Mouse (Mus musculus): Measurements from ENCODE around the gene Hist4h4. TPM values are rescaled to one million over a fixed set of nuclear protein-coding genes. Genes with fewer than 3 reads are reported as not detected.
A peak's percentile ranks its signal among the peaks of the same experiment; 100 is the strongest.

The Hist4h4 gene
- polyA plus RNA-seq, 1 experiment from 2014 or later, result 0.17 TPM

GRCm38 (mm10) chr6:136789391-136789971 lies 14.7 kb downstream of the Hist4h4 start:
- H3K9me3 ChIP-seq (replicated peaks; ENCODE audit: control insufficient read depth, low read length), result no peaks in the 10 kb centered on the region
- H3K36me3 ChIP-seq (ENCODE audit: control insufficient read depth, insufficient read depth, low read length), result no peaks in the 10 kb centered on the region
- no peaks in the 10 kb centered on the region for H3K27me3 ChIP-seq (ENCODE audit: control insufficient read depth, insufficient read depth, low read length)
- no peak overlapping the region for H3K27ac ChIP-seq (ENCODE audit: low read depth, low read length)
- 69% methylated on average over 5 of the region's 5 CpGs for WGBS (ENCODE audit: insufficient replicate concordance)
- H3K4me1 ChIP-seq (ENCODE audit: control insufficient read depth, insufficient read depth, low read length), result no peaks in the 10 kb centered on the region
- no peak overlapping the region for H3K4me2 ChIP-seq
- H3K9ac ChIP-seq (ENCODE audit: low read depth, low read length), result no peak overlapping the region
- no peak overlapping the region for H3K4me3 ChIP-seq (ENCODE audit: low read depth, low read length)
- no peak for ATAC-seq (replicated peaks; ENCODE audit: insufficient number of reproducible peaks, low FRiP score, low TSS enrichment)

GRCm38 (mm10) chr6:136782761-136783160 lies 21.5 kb downstream of the Hist4h4 start:
- no peaks in the 10 kb centered on the region for H3K4me1 ChIP-seq (ENCODE audit: control insufficient read depth, insufficient read depth, low read length)
- H3K9ac ChIP-seq (ENCODE audit: low read depth, low read length), result no peak overlapping the region
- H3K4me3 ChIP-seq (ENCODE audit: low read depth, low read length), result no peak overlapping the region
- H3K4me2 ChIP-seq, result no peak overlapping the region
- no peak overlapping the region for H3K27ac ChIP-seq (ENCODE audit: low read depth, low read length)
- no peaks in the 10 kb centered on the region for H3K36me3 ChIP-seq (ENCODE audit: control insufficient read depth, insufficient read depth, low read length)
- peaks cover 3% of the 10 kb centered on the region; the same call in 1 of the 2 replicates for H3K27me3 ChIP-seq (ENCODE audit: control insufficient read depth, insufficient read depth, low read length)
- H3K9me3 ChIP-seq (replicated peaks; ENCODE audit: control insufficient read depth, low read length), result no peaks in the 10 kb centered on the region
- no peak for ATAC-seq (replicated peaks; ENCODE audit: insufficient number of reproducible peaks, low FRiP score, low TSS enrichment)
- whole genome bisulfite sequencing (ENCODE audit: insufficient replicate concordance), result 82% methylated on average over 9 of the region's 9 CpGs

- no peak for ATAC-seq (replicated peaks; ENCODE audit: insufficient number of reproducible peaks, low FRiP score, low TSS enrichment)
- 76% methylated on average over 12 of the region's 12 CpGs for WGBS (ENCODE audit: insufficient replicate concordance)
- Histone ChIP-seq H3K9me3 (replicated peaks; ENCODE audit: control insufficient read depth, low read length) (no peaks in the 10 kb centered on the region), H3K9ac (ENCODE audit: low read depth, low read length) (no peak overlapping the region), H3K27ac (ENCODE audit: low read depth, low read length) (no peak overlapping the region), H3K4me2 (no peak overlapping the region), H3K4me3 (ENCODE audit: low read depth, low read length) (no peak overlapping the region), H3K27me3 (ENCODE audit: control insufficient read depth, insufficient read depth, low read length) (peaks cover 3% of the 10 kb centered on the region; the same call in 1 of the 2 replicates), H3K36me3 (ENCODE audit: control insufficient read depth, insufficient read depth, low read length) (no peaks in the 10 kb centered on the region), H3K4me1 (ENCODE audit: control insufficient read depth, insufficient read depth, low read length) (no peaks in the 10 kb centered on the region)
Measured at GRCm38 (mm10) chr6:136782146-136782545, 22.1 kb downstream of the Hist4h4 start.

DNA sequence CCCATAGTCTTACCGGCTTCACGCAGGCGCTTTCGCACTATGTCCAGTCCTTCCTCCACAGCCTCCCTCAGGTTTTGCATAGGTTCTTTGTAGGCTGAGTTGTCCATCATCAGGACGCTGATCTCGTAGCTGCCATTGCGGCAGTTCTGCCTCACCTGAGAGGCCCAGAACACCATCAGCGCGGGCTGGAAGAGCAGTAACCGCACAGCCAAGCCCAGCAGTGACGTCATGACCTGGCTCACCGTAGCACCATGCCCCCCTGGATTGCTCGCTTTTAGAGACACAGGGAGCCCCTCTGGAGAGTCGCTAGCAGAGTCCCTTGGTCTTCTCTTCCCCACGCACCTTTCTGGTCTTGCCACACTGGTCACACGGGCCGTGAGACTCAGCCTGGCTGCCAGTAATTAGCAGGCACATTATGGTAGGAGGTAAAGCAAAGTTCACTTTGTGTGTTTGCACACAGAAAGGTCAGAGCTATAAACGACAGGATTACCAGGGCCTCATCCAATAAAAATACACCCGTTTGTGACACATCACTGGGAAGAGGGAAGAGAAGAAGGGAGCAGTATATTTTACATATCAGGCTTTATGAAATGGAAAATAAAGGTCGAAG lies 22.7 kb downstream of the Hist4h4 start, which contains the start of gene Gucy2c:
Gene Gucy2c (minus strand): TSS at position 389 of the 610 bp plus-strand sequence.
- no peak within 1 kb of the TSS for H3K4me2 ChIP-seq
- no peak within 1 kb of the TSS for H3K27ac ChIP-seq (ENCODE audit: low read depth, low read length)
- 78% methylated on average over 20 of the region's 20 CpGs for WGBS (ENCODE audit: insufficient replicate concordance)
- H3K27me3 ChIP-seq (ENCODE audit: control insufficient read depth, insufficient read depth, low read length), result peaks cover 3% of the 10 kb centered on the region; the same call in 1 of the 2 replicates
- no peaks in the 10 kb centered on the region for H3K9me3 ChIP-seq (replicated peaks; ENCODE audit: control insufficient read depth, low read length)
- H3K4me3 ChIP-seq (ENCODE audit: low read depth, low read length), result no peak within 1 kb of the TSS
- no peak for ATAC-seq (replicated peaks; ENCODE audit: insufficient number of reproducible peaks, low FRiP score, low TSS enrichment)
- H3K36me3 ChIP-seq (ENCODE audit: control insufficient read depth, insufficient read depth, low read length), result no peaks in the 10 kb centered on the region
- no peak within 1 kb of the TSS for H3K9ac ChIP-seq (ENCODE audit: low read depth, low read length)
- H3K4me1 ChIP-seq (ENCODE audit: control insufficient read depth, insufficient read depth, low read length), result no peaks in the 10 kb centered on the region

DNA sequence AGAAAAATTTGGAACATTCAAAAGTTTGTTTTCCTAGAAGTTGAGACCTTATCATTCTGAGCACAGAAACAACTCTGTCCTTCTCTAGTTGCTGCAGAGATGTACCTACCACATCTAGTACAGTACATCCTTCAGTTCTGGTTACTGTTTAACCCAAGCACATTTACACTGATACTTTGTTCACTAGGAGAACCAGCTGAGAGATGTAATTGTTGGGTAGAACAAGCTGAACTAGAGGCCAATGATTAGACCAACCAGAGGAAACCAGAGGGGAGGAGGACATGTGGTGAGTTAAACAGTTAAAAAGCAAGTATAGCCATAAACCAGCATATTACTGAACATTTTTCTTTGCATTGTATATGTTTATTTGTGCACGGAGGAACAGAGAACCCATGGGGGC lies 27.8 kb downstream of the Hist4h4 start:
- no peak for ATAC-seq (replicated peaks; ENCODE audit: insufficient number of reproducible peaks, low FRiP score, low TSS enrichment)

DNA sequence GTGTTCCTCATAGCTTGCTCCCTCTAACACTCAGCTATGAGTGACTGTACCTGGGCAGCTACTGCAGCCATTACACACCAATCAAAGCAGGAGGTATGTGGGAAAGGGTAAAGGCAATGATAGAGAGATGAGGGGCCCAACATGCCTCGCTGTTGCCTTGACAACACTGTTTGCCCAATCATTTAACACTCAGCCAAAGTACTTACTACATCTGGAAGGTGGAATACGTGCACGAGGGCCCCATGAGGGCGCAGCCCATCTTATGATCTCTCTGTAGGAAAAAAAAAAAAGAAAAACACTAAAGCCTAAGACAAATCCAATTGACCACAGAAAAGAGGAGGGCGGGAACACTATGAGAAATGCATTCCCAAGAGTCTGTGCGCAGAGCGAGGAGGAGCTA lies 34.4 kb downstream of the Hist4h4 start:
- no peaks in the 10 kb centered on the region for H3K27me3 ChIP-seq (ENCODE audit: control insufficient read depth, insufficient read depth, low read length)
- H3K4me3 ChIP-seq (ENCODE audit: low read depth, low read length), result no peak overlapping the region
- H3K4me2 ChIP-seq, result no peak overlapping the region
- H3K9ac ChIP-seq (ENCODE audit: low read depth, low read length), result no peak overlapping the region
- no peaks in the 10 kb centered on the region for H3K4me1 ChIP-seq (ENCODE audit: control insufficient read depth, insufficient read depth, low read length)
- no peak for ATAC-seq (replicated peaks; ENCODE audit: insufficient number of reproducible peaks, low FRiP score, low TSS enrichment)
- no peaks in the 10 kb centered on the region for H3K9me3 ChIP-seq (replicated peaks; ENCODE audit: control insufficient read depth, low read length)
- H3K27ac ChIP-seq (ENCODE audit: low read depth, low read length), result no peak overlapping the region
- 77% methylated on average over 7 of the region's 7 CpGs for WGBS (ENCODE audit: insufficient replicate concordance)
- no peaks in the 10 kb centered on the region for H3K36me3 ChIP-seq (ENCODE audit: control insufficient read depth, insufficient read depth, low read length)

More for the DNA sequence above, 27.8 kb downstream of the Hist4h4 start:
- Histone ChIP-seq H3K4me3 (ENCODE audit: low read depth, low read length) (no peak overlapping the region), H3K27ac (ENCODE audit: low read depth, low read length) (no peak overlapping the region), H3K9me3 (replicated peaks; ENCODE audit: control insufficient read depth, low read length) (no peaks in the 10 kb centered on the region), H3K36me3 (ENCODE audit: control insufficient read depth, insufficient read depth, low read length) (no peaks in the 10 kb centered on the region), H3K27me3 (ENCODE audit: control insufficient read depth, insufficient read depth, low read length) (no peaks in the 10 kb centered on the region), H3K4me1 (ENCODE audit: control insufficient read depth, insufficient read depth, low read length) (no peaks in the 10 kb centered on the region), H3K9ac (ENCODE audit: low read depth, low read length) (no peak overlapping the region), H3K4me2 (no peak overlapping the region)
- WGBS (ENCODE audit: insufficient replicate concordance), result 70% methylated on average over 1 of the region's 1 CpGs

- ATAC-seq (replicated peaks; ENCODE audit: insufficient number of reproducible peaks, low FRiP score, low TSS enrichment), result no peak
- 72% methylated on average over 8 of the region's 8 CpGs for WGBS (ENCODE audit: insufficient replicate concordance)
- H3K4me1 ChIP-seq (ENCODE audit: control insufficient read depth, insufficient read depth, low read length), result peaks cover 6% of the 10 kb centered on the region; the same call in 1 of the 2 replicates
Measured at GRCm38 (mm10) chr6:136769143-136769542, 35.1 kb downstream of the Hist4h4 start.

GRCm38 (mm10) chr6:136763912-136764311 lies 40.3 kb downstream of the Hist4h4 start:
- Histone ChIP-seq H3K4me1 (ENCODE audit: control insufficient read depth, insufficient read depth, low read length) (peaks cover 12% of the 10 kb centered on the region), H3K36me3 (ENCODE audit: control insufficient read depth, insufficient read depth, low read length) (no peaks in the 10 kb centered on the region), H3K4me2 (no peak overlapping the region; the same call in 1 of the 2 replicates), H3K4me3 (ENCODE audit: low read depth, low read length) (no peak overlapping the region), H3K9ac (ENCODE audit: low read depth, low read length) (no peak overlapping the region), H3K9me3 (replicated peaks; ENCODE audit: control insufficient read depth, low read length) (no peaks in the 10 kb centered on the region), H3K27me3 (ENCODE audit: control insufficient read depth, insufficient read depth, low read length) (no peaks in the 10 kb centered on the region), H3K27ac (ENCODE audit: low read depth, low read length) (no peak overlapping the region)
- 22% methylated on average over 1 of the region's 1 CpGs for WGBS (ENCODE audit: insufficient replicate concordance)
- ATAC-seq (replicated peaks; ENCODE audit: insufficient number of reproducible peaks, low FRiP score, low TSS enrichment), result peak; percentile 49; the same call in 1 of the 2 replicates

More at GRCm38 (mm10) chr6:136769143-136769542, 35.1 kb downstream of the Hist4h4 start:
- H3K9ac ChIP-seq (ENCODE audit: low read depth, low read length), result no peak overlapping the region
- no peak overlapping the region for H3K4me2 ChIP-seq
- H3K27ac ChIP-seq (ENCODE audit: low read depth, low read length), result no peak overlapping the region
- no peak overlapping the region for H3K4me3 ChIP-seq (ENCODE audit: low read depth, low read length)
- no peaks in the 10 kb centered on the region for H3K9me3 ChIP-seq (replicated peaks; ENCODE audit: control insufficient read depth, low read length)
- no peaks in the 10 kb centered on the region for H3K36me3 ChIP-seq (ENCODE audit: control insufficient read depth, insufficient read depth, low read length)
- no peaks in the 10 kb centered on the region for H3K27me3 ChIP-seq (ENCODE audit: control insufficient read depth, insufficient read depth, low read length)
